Mouse (Mus musculus): ENCODE data around the gene Defb36. TPM values are rescaled to one million over a fixed set of nuclear protein-coding genes. Genes with fewer than 3 reads are reported as not detected.
A peak's percentile ranks its signal among the peaks of the same experiment; 100 is the strongest.

The Defb36 gene
- total RNA-seq, 2 experiments from 2014 or later: not detected

GRCm38 (mm10) chr2:152620367-152621134 lies 16.4 kb downstream of the Defb36 start:
- ATAC-seq (replicated peaks; ENCODE audit: poor library complexity): peak; percentile 85

GRCm38 (mm10) chr2:152622151-152622550 lies 18.0 kb downstream of the Defb36 start:
- ATAC-seq (replicated peaks; ENCODE audit: poor library complexity): no peak

- ATAC-seq (replicated peaks; ENCODE audit: poor library complexity): no peak
Observed at GRCm38 (mm10) chr2:152622953-152623352, 18.8 kb downstream of the Defb36 start, which contains the start of gene Defb25. Defb25 (minus strand) TSS chr2:152623053.

GRCm38 (mm10) chr2:152624566-152624965 lies 20.4 kb downstream of the Defb36 start:
- no peak for ATAC-seq (replicated peaks; ENCODE audit: poor library complexity)

GRCm38 (mm10) chr2:152625256-152625655 lies 21.1 kb downstream of the Defb36 start:
- no peak for ATAC-seq (replicated peaks; ENCODE audit: poor library complexity)

GRCm38 (mm10) chr2:152626774-152627591 lies 22.9 kb downstream of the Defb36 start, which contains the start of gene Rem1:
Rem1 (plus strand) TSS chr2:152626951.
- ATAC-seq (replicated peaks; ENCODE audit: poor library complexity): peak; percentile 34

GRCm38 (mm10) chr2:152628066-152628465 lies 23.9 kb downstream of the Defb36 start:
- no peak for ATAC-seq (replicated peaks; ENCODE audit: poor library complexity)

GRCm38 (mm10) chr2:152629239-152629638 lies 25.1 kb downstream of the Defb36 start:
- ATAC-seq (replicated peaks; ENCODE audit: poor library complexity): no peak

- ATAC-seq (replicated peaks; ENCODE audit: poor library complexity): no peak
Observed at GRCm38 (mm10) chr2:152629904-152630303, 25.8 kb downstream of the Defb36 start.

GRCm38 (mm10) chr2:152633334-152633733 lies 29.2 kb downstream of the Defb36 start:
- ATAC-seq (replicated peaks; ENCODE audit: poor library complexity): no peak

GRCm38 (mm10) chr2:152634311-152634710 lies 30.2 kb downstream of the Defb36 start:
- no peak for ATAC-seq (replicated peaks; ENCODE audit: poor library complexity)

- no peak for ATAC-seq (replicated peaks; ENCODE audit: poor library complexity)
Observed at GRCm38 (mm10) chr2:152636246-152637005, 32.3 kb downstream of the Defb36 start.

GRCm38 (mm10) chr2:152637006-152637322 lies 32.8 kb downstream of the Defb36 start:
- no peak for ATAC-seq (replicated peaks; ENCODE audit: poor library complexity)

GRCm38 (mm10) chr2:152637381-152637780 lies 33.3 kb downstream of the Defb36 start:
- no peak for ATAC-seq (replicated peaks; ENCODE audit: poor library complexity)

GRCm38 (mm10) chr2:152638865-152639264 lies 34.7 kb downstream of the Defb36 start:
- no peak for ATAC-seq (replicated peaks; ENCODE audit: poor library complexity)

GRCm38 (mm10) chr2:152639406-152640113 lies 35.4 kb downstream of the Defb36 start:
- no peak for ATAC-seq (replicated peaks; ENCODE audit: poor library complexity)

GRCm38 (mm10) chr2:152652901-152653620 lies 48.9 kb downstream of the Defb36 start:
- peak; percentile 73 for ATAC-seq (replicated peaks; ENCODE audit: poor library complexity)

- ATAC-seq (replicated peaks; ENCODE audit: poor library complexity): peak; percentile 51
Observed at GRCm38 (mm10) chr2:152653874-152654715, 50.0 kb downstream of the Defb36 start.

- ATAC-seq (replicated peaks; ENCODE audit: poor library complexity): 0 out of 2 replicates have a peak, but pooled peaks have one; percentile 26
Observed at GRCm38 (mm10) chr2:152657398-152657797, 53.3 kb downstream of the Defb36 start.

Data from megakaryocyte progenitor cell, adult 5-6 weeks (primary cell).